Mouse (Mus musculus) neural tube, postnatal 0 days (tissue): ENCODE data around the gene Polr2j. TPM values are rescaled to one million over a fixed set of nuclear protein-coding genes. Genes with fewer than 3 reads are reported as not detected.

ENCODE experiments used
- microRNA-seq: library from miRNA; unstranded; fragments of <30 nt; microRNA quantifications from one replicate; pipeline ENCODE4, GENCODE M21; 2016
- polyA plus RNA-seq: library from polyadenylated mRNA; unstranded; fragments of >200 nt; fragmentation: Nextera tagmentation; extraction: Ambion mirVana; gene quantifications from 2 replicates; pipeline ENCODE4 v1.2.1, GENCODE M21; 2015

The Polr2j gene
- 237 and 239 TPM in 2 replicates for polyA plus RNA-seq

DNA sequence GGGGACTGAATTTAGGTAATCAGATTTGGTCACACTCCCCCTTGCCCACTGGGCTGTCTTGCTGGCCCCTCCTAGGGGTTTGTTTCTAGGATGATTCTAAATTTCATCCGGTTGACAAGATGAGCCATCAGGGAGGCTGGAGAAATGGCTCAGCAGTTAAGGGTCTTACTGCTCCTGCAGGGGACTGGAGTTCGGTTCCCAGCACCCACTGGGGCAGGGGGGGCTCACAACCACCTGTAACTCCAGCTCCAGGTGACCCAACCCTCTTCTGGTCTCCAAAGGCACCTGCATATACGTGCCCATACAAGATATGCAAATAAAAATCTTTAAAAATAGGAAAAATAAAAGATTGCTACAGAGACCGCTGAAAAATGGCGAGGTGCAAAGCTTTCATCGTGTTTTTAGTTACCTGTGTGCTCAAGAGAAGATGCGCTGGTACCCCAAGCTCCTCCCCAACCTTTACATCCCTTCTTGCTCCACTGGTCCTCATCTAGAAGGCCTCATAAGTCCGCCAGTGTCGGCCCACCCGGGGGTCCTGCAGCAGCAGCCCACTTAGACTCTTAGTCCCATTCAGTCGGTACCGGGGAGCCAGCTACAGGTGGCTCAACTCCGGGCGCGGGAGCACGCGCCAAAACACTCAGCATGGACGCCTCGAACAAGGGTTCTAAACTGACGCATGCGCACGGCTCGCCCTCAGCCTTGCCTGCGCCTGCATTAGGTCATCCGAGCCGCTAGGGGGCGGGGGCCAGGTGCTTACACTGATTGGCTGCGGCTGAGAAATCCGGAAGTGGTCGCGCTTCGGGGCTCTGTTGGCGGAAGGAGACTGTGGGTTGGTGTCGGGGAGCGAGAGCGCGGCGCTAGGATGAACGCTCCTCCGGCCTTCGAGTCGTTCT lies at the start of gene Polr2j:
Gene Polr2j, plus strand, starts transcription at position 741 of the 893 bp plus-strand sequence.

DNA sequence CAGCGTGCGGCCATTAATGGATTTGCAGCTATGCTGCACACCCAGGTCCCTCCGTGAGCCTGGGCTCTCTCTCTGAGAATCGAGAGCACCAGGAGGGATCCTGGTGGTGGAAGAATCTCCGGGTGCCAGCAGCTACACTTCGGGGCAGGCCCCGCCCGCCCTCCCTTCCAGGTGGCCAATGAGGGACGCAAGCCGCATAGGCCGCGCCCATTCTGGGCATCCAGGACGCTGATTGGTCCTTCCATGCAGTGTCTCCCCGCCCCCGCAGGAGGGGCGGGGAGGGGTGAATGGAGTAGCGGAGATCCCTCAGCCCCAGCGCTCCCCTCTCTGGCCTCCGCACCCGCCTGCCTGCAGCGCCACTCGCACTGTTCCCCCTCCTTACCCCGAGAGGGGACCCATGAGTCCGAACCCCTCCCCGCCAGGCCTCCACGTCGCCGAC lies 32.7 kb upstream of the Polr2j start, which contains the start of gene Rasa4:
Gene Rasa4, plus strand, starts transcription at position 248 of the 439 bp plus-strand sequence.

DNA sequence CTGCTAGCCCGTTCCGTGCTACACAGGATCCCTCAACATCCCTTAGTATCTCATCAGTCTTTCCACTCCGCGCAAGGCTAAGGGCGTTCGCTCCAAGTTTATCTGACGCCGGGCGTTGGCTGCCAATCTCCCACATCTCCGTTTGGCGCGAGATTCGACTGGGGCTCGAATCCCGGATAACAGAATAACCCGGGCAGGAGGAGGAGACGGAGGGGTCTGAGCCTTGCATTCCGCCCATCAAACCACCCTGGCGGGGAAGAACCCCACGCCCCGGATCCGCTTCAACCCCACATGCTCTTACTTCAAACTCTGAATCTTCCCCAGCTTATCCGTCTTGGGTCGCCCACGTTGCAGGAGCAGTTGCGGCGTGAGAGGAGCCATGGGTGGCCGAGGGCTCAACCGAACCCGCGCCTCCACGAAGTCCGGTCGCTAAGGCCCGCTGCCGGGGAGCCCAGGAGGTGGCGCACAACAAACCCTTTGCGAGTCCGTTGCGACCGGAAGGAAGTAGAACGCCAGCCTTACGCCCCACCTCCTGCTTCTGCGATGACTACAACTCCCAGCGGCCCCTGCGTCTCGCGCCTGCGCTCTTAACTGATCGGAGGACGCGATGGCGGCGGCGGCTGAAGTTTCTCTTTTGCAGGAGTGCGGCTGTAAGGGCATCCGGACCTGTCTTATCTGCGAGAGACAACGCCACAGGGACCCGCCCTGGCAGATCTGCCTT lies 19.3 kb downstream of the Polr2j start, which contains the start of the genes Lrwd1 and Alkbh4:
Gene Lrwd1, minus strand, starts transcription at position 504 of the 721 bp plus-strand sequence.
Gene Alkbh4, plus strand, starts transcription at position 576 of the 721 bp plus-strand sequence.

DNA sequence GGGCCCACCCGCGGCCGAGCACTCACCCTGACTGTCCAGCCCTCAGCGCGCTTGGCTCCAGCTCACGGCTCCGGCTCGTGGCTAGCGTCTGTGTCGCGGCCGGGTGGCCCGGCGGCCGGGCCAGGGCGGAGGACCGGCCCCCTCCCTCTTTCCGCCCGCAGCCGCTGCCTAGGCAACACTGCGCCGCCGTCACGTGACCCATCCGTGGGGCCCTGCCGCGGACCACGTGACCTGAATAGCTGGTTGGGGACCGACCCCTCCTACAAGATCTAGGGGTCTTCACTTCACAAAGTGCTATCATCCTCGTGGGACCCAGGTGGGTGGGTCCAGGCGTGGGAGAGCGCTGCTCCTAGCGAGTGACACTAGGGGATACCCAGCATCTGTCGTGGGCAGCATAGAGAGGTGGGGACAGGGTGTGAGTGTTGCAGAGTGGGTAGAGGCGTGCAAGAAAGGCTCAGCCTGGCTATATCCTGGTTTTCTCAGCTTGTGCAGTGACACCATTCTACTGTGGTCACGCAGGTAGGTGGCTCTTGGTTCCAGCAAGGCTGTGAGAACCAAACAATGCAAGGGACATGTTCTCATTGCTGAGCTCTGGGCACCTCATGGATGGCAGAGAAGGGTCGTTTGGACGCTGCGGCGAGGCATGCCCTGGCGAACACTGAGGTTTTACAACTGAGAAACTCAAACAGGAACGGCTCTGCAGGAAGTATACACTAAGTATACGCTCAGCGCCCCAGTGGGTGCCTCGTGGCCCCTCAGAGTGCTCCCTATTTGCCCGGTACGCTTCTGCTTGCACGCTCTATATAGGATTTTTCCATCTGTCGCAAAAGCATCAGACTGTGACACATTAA lies 54.3 kb downstream of the Polr2j start, which contains the start of gene Orai2:
Gene Orai2, minus strand, starts transcription at position 202 of the 851 bp plus-strand sequence.

Small RNAs within 50 kb of the gene (microRNA-seq; reads per million reads assigned to microRNA genes)
- not detected for gene Mir7035

Other genes starting within 250 kb of the Polr2j start
- 39.9 and 63.0 TPM in 2 replicates for gene Hspb1, start 228.7 kb upstream of the Polr2j start, polyA plus RNA-seq
- gene Ywhag, start 182.0 kb upstream of the Polr2j start, polyA plus RNA-seq, result 658 and 779 TPM in 2 replicates
- gene Ssc4d, start 142.1 kb upstream of the Polr2j start, polyA plus RNA-seq, result 2.6 and 3.0 TPM in 2 replicates
- gene Zp3, start 136.5 kb upstream of the Polr2j start, polyA plus RNA-seq, result 0.34 and 0.45 TPM in 2 replicates
- 15.7 and 18.5 TPM in 2 replicates for gene Dtx2, start 121.8 kb upstream of the Polr2j start, polyA plus RNA-seq
- 0.04 TPM in 1 of 2 replicates, not detected in the other for gene Upk3b, start 78.1 kb upstream of the Polr2j start, polyA plus RNA-seq
- 0.14 TPM in 1 of 2 replicates, not detected in the other for gene Upk3bl, start 62.1 kb upstream of the Polr2j start, polyA plus RNA-seq
- gene Rasa4, start 32.7 kb upstream of the Polr2j start, polyA plus RNA-seq, result 17.8 and 20.2 TPM in 2 replicates
- 17.4 and 18.3 TPM in 2 replicates for gene Lrwd1, start 19.4 kb downstream of the Polr2j start, polyA plus RNA-seq
- gene Alkbh4, start 19.5 kb downstream of the Polr2j start, polyA plus RNA-seq, result 15.2 and 17.8 TPM in 2 replicates
- 57.6 and 58.3 TPM in 2 replicates for gene Orai2, start 54.1 kb downstream of the Polr2j start, polyA plus RNA-seq
- 52.6 and 53.3 TPM in 2 replicates for gene Prkrip1, start 82.3 kb downstream of the Polr2j start, polyA plus RNA-seq
- gene Sh2b2, start 129.9 kb downstream of the Polr2j start, polyA plus RNA-seq, result 19.9 and 20.7 TPM in 2 replicates